Mouse (Mus musculus): Measurements from ENCODE around the gene Tmem104. TPM values are rescaled to one million over a fixed set of nuclear protein-coding genes. Genes with fewer than 3 reads are reported as not detected.
A peak's percentile ranks its signal among the peaks of the same experiment; 100 is the strongest.

Gene Tmem104
- polyA plus RNA-seq, 1 experiment from 2014 or later, result 13.4 TPM

DNA sequence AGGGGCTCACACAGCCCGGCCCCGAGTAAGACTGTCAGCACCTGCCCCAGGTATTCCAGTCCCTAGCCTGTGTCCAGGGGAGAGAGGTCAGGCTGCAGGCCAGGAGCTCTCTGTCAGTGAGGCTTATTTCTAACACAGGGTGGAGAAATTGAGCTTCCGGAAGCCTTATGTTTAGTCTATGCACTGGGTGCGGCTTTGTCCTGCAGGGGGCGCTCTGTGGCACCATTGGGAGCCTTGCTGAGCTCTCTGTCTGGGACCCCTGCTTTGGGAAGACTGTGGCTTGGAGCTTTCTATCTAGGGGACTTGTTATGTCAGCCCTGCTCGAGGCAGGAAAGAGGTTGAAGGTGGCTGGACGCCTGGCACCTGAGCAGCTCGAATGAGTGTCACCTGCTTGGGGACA is 37.6 kb downstream of the Tmem104 start:
- peaks cover 67% of the 10 kb centered on the region for H3K4me1 ChIP-seq
- H3K9me3 ChIP-seq, result no peaks in the 10 kb centered on the region
- H3K27ac ChIP-seq, result no peak overlapping the region
- no peak overlapping the region for H3K4me3 ChIP-seq
- ATAC-seq (ENCODE audit: insufficient number of reproducible peaks, insufficient read depth, low FRiP score, low TSS enrichment), result no peak
- H3K36me3 ChIP-seq, result no peaks in the 10 kb centered on the region
- no peak overlapping the region for H3K9ac ChIP-seq
- H3K27me3 ChIP-seq, result peaks cover 3% of the 10 kb centered on the region; the same call in 1 of the 2 replicates
- 43% methylated on average over 8 of the region's 8 CpGs for WGBS
- H3K4me2 ChIP-seq (replicated peaks), result no peak overlapping the region

DNA sequence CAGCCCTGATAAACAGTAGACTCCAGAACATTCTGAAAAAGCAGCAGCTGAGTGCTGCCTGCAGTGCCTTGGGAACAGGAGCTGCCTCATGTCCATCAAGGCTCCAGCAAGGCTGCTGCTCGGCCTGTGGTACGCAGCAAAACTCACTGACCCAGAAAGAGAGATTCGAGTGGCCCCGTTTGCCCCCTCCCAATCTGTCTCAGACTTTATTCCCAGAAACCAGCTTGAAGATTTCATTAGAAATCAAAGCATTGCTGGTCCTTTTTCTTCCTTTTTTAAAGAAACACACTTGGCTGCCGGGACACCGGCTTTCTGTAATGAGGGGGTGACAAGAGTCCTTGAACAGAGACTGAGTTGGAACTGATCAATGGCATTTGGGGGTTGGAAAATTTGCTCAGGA is 38.0 kb downstream of the Tmem104 start:
- 66% methylated on average over 6 of the region's 6 CpGs for whole genome bisulfite sequencing
- peaks cover 67% of the 10 kb centered on the region for H3K4me1 ChIP-seq

DNA sequence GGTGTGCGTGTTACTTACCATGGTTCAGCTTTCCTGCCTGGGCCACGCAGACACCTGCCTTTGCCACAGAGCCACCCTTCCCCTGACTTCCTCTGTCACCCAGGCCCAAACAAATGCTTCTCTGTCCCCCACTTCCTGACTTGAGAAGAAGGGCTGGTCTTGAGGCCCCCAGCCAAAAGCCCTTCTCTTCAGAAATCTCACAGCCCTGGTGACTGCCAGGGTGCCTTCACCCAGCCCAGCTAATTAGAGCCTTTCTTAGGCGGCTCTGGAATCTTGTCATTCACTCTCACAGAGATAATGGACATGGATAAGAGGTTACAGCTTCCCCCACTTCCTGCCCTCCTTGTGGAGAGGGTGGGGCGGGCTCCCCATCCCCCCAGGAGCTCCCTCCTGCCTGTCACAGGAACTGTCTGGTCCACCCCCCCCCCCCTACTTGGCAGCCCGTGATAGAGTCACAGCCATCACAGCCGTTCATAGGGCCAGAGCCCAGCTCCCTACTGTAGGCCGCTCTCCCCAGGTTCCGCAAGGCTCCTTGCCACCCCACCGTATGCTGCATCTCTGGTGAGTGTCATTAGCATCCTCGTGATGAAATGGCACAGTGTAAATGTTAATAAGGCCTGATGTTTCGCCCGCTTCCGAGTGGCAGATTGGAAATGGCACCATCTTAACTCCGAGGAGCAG is 39.7 kb downstream of the Tmem104 start:
- Histone ChIP-seq H3K9ac (no peak overlapping the region), H3K9me3 (no peaks in the 10 kb centered on the region), H3K4me3 (no peak overlapping the region), H3K27ac (no peak overlapping the region), H3K4me2 (replicated peaks) (no peak overlapping the region), H3K27me3 (peaks cover 12% of the 10 kb centered on the region; the same call in 1 of the 2 replicates), H3K36me3 (no peaks in the 10 kb centered on the region), H3K4me1 (peaks cover 71% of the 10 kb centered on the region)
- 43% methylated on average over 14 of the region's 14 CpGs for WGBS
- no peak for ATAC-seq (ENCODE audit: insufficient number of reproducible peaks, insufficient read depth, low FRiP score, low TSS enrichment)

More for the DNA sequence above, 38.0 kb downstream of the Tmem104 start:
- Histone ChIP-seq H3K27me3 (peaks cover 4% of the 10 kb centered on the region; the same call in 1 of the 2 replicates), H3K9me3 (no peaks in the 10 kb centered on the region), H3K9ac (no peak overlapping the region), H3K4me2 (replicated peaks) (no peak overlapping the region), H3K36me3 (no peaks in the 10 kb centered on the region), H3K27ac (no peak overlapping the region), H3K4me3 (no peak overlapping the region)
- no peak for ATAC-seq (ENCODE audit: insufficient number of reproducible peaks, insufficient read depth, low FRiP score, low TSS enrichment)

DNA sequence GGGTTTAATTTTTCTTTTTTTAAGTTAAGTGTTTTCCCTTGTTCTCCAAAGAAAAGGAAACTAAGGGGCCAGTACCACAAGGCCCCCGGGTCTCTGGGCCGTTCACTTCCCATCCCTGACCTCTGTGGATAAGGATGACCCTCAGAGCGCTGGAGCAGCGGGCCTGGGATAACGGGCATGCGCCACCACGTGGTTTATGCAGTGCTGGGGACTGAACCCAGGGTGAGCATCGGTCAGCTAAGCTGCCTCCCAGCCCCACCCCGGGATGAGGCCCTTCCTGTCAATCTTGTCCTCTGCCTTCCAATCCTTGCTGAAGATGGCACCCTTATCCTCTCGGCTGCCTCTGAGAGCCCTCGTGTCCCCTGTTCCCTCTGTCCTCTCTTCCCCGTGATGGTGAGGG is 40.4 kb downstream of the Tmem104 start:
- H3K9ac ChIP-seq, result no peak overlapping the region

GRCm38 (mm10) chr11:115228430-115228829 is 41.1 kb downstream of the Tmem104 start:
- H3K27ac ChIP-seq, result no peak overlapping the region
- no peaks in the 10 kb centered on the region for H3K9me3 ChIP-seq
- WGBS, result 64% methylated on average over 7 of the region's 7 CpGs
- no peak overlapping the region for H3K4me2 ChIP-seq (replicated peaks)
- H3K27me3 ChIP-seq, result peaks cover 15% of the 10 kb centered on the region; the same call in 1 of the 2 replicates
- ATAC-seq (ENCODE audit: insufficient number of reproducible peaks, insufficient read depth, low FRiP score, low TSS enrichment), result no peak
- no peak overlapping the region for H3K9ac ChIP-seq
- H3K4me3 ChIP-seq, result no peak overlapping the region
- no peaks in the 10 kb centered on the region for H3K36me3 ChIP-seq
- peaks cover 59% of the 10 kb centered on the region for H3K4me1 ChIP-seq

More for the DNA sequence above, 40.4 kb downstream of the Tmem104 start:
- no peak overlapping the region for H3K4me3 ChIP-seq
- no peaks in the 10 kb centered on the region for H3K9me3 ChIP-seq
- H3K36me3 ChIP-seq, result no peaks in the 10 kb centered on the region
- no peak overlapping the region for H3K27ac ChIP-seq
- peaks cover 15% of the 10 kb centered on the region; the same call in 1 of the 2 replicates for H3K27me3 ChIP-seq
- peaks cover 67% of the 10 kb centered on the region for H3K4me1 ChIP-seq
- no peak overlapping the region for H3K4me2 ChIP-seq (replicated peaks)
- no peak for ATAC-seq (ENCODE audit: insufficient number of reproducible peaks, insufficient read depth, low FRiP score, low TSS enrichment)
- 22% methylated on average over 12 of the region's 12 CpGs for WGBS

DNA sequence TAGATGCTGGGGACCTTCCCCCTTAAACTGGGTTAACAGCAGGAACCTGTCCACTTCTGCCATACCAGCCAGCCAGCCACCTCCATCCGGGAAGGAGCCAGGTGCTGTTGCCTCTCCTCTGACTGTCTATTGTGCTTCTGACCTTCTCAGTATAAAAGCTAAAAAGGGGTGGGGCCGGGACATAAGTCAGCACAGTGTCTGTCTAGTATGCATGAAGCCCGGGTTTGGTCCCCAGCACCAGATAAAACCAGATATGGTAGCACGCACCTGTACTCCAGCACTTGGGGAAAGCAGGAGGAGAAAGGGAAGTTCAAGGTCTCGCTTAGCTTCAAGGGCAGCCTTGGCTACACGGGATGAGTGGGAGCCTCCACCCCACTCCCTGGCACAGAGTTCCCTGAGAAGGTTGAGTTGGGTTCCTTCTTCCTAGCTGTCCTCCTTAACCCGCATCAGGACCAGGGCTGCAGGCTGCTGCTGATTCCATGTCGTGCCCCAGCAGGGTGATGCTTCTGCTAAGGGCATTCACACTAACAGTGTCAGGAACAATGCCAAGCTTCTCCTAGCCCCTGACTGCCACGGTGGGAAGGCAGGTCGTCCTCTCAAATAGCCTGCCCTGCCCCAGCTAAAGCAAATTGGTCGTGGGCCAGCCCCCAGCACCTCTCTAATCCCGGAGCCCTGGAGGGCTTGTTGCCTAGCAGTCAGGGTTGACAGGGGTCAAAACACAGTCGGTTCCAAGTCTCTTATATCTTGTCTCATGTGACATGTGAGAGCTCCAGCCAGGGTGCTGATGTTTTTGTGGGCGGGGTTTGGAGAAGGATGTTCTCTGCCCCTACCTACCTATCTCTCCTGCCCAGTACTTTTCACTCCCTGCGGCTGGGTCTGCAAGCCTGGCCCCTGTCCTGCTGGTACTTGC is 42.0 kb downstream of the Tmem104 start:
- Histone ChIP-seq H3K36me3 (no peaks in the 10 kb centered on the region), H3K4me2 (replicated peaks) (no peak overlapping the region), H3K27me3 (peaks cover 18% of the 10 kb centered on the region), H3K4me1 (peaks cover 52% of the 10 kb centered on the region), H3K9ac (no peak overlapping the region), H3K9me3 (no peaks in the 10 kb centered on the region), H3K4me3 (no peak overlapping the region), H3K27ac (no peak overlapping the region)
- no peak for ATAC-seq (ENCODE audit: insufficient number of reproducible peaks, insufficient read depth, low FRiP score, low TSS enrichment)
- 44% methylated on average over 15 of the region's 15 CpGs for WGBS

DNA sequence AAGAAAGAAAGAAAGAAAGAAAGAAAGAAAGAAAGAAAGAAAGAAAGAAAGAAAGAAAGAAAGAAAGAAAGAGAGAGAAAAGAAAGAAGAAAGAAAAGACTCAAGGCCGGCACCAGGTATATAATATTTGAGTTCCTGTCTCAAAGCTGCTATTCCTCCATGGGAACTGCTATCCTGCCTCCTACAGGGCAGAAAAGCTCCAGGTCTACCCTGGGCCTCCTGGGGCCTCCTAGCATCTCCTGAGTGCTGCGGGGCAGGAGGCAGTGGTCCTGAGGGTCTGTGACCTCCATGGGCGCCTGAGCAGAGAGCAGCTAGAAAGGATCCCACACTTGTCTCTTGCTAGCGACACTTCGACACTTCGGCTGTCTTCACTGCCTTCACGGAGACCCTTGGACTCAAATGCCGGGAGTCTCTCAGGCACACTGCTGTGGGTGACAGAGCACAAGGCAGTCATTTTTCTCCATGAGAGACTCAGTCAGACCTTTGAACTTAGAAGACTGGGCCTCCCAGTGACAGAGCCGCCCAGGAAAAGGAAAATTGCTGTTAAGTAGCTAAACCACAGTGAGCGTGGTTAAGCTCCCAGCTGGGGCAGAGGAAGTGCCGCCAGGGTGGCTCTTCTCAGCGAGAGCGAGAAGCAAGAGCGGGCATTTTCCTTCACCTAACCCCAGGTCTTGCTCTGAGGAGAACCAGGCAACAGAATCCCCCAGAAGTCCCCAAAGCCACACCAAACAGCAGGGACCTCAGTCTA is 44.1 kb downstream of the Tmem104 start:
- Histone ChIP-seq H3K4me3 (no peak overlapping the region), H3K27ac (no peak overlapping the region), H3K9ac (no peak overlapping the region), H3K9me3 (no peaks in the 10 kb centered on the region), H3K27me3 (peaks cover 18% of the 10 kb centered on the region), H3K4me2 (replicated peaks) (no peak overlapping the region), H3K4me1 (peaks cover 41% of the 10 kb centered on the region), H3K36me3 (no peaks in the 10 kb centered on the region)
- no peak for ATAC-seq (ENCODE audit: insufficient number of reproducible peaks, insufficient read depth, low FRiP score, low TSS enrichment)
- 35% methylated on average over 14 of the region's 14 CpGs for WGBS

DNA sequence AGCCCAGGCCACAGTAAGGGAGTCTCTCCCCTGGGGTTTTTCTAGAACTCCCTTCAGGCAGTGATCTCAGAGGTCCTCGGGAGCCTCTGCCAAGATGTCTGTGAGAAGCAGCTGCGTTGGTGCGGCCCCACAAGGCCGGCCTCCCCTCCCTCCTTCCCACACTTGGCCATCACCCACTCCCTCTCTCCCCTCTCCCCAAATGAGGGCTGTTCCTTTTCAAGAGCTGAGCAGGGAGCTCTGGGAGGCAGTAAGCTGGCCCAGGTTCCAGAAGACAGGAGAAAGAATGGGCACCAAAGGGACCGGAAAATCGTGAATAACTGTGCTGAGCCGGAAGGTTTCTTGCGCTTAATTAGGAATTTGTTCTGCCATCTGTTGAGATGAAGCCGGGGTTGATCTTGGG is 44.6 kb downstream of the Tmem104 start:
- 0 out of 2 replicates have a peak overlapping the region, but pooled peaks have one; percentile 3 for H3K27ac ChIP-seq
- H3K27me3 ChIP-seq, result peaks cover 18% of the 10 kb centered on the region
- WGBS, result 53% methylated on average over 9 of the region's 9 CpGs
- no peak overlapping the region for H3K9ac ChIP-seq
- no peak overlapping the region for H3K4me2 ChIP-seq (replicated peaks)
- no peak overlapping the region for H3K4me3 ChIP-seq
- H3K36me3 ChIP-seq, result no peaks in the 10 kb centered on the region
- H3K9me3 ChIP-seq, result no peaks in the 10 kb centered on the region
- H3K4me1 ChIP-seq, result peaks cover 38% of the 10 kb centered on the region
- ATAC-seq (ENCODE audit: insufficient number of reproducible peaks, insufficient read depth, low FRiP score, low TSS enrichment), result no peak

DNA sequence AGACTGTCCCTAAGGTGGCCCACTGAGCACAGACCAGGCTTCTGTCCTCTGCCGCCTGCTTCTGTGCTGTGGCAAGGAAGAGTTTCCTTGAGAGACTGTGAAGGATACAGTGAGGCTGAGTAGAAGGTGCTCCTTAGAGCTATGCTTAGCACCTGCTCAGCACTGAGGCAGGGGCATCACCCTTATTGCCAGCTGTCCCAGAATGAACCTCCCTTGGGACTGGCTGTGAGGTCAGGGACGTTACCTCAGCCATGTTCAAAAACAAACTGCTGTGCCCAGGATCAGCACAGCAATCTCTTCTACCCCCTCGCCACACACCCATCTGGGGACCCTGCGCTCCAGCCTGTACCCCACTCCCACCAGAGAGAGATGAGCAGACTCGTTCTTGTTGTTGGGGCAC is 45.6 kb downstream of the Tmem104 start:
- no peak for ATAC-seq (ENCODE audit: insufficient number of reproducible peaks, insufficient read depth, low FRiP score, low TSS enrichment)
- Histone ChIP-seq H3K4me3 (no peak overlapping the region), H3K9me3 (no peaks in the 10 kb centered on the region), H3K36me3 (no peaks in the 10 kb centered on the region), H3K27me3 (peaks cover 18% of the 10 kb centered on the region), H3K4me1 (peaks cover 28% of the 10 kb centered on the region), H3K4me2 (replicated peaks) (no peak overlapping the region), H3K9ac (0 out of 2 replicates have a peak overlapping the region, but pooled peaks have one; percentile 19), H3K27ac (no peak overlapping the region)
- WGBS, result 79% methylated on average over 5 of the region's 5 CpGs

GRCm38 (mm10) chr11:115233526-115234290 is 46.4 kb downstream of the Tmem104 start:
- H3K9me3 ChIP-seq, result no peaks in the 10 kb centered on the region
- no peak overlapping the region for H3K4me2 ChIP-seq (replicated peaks)
- H3K4me1 ChIP-seq, result peaks cover 25% of the 10 kb centered on the region
- 61% methylated on average over 20 of the region's 20 CpGs for WGBS
- H3K27ac ChIP-seq, result no peak overlapping the region
- no peak overlapping the region for H3K9ac ChIP-seq
- H3K4me3 ChIP-seq, result no peak overlapping the region
- no peaks in the 10 kb centered on the region for H3K36me3 ChIP-seq
- no peak for ATAC-seq (ENCODE audit: insufficient number of reproducible peaks, insufficient read depth, low FRiP score, low TSS enrichment)
- peaks cover 17% of the 10 kb centered on the region for H3K27me3 ChIP-seq
